Mouse (Mus musculus) thymus, postnatal 10 days (tissue): Measurements from ENCODE around the gene Ryr3.

Experiments used
- DNase-seq, 2 experiments: peaks; one replicate each; pipeline ENCODE4 v3.0.0; 2021; ENCODE audit warnings: low spot score in 2 of 2

Ryr3 gene

DNA sequence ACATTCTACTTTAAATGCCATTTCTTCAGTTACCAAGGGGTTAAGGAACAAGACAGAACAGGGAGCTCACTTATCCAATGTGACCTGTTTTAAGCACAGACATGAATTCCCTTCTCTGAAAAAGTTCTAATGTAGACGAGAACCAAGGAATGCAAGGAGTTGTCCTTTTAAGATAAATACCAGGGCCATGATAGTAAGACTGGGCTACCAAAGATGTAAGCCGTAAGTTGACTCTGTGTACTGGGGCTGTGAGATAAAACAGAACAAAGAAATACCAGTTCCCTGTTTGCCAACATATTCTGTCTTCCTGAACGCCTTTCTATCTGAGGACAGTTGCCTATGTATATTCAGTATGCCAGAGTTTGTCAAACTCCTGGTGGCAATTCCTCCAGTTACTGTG lies 547.4 kb downstream of the Ryr3 start:
- no peak for DNase-seq

DNA sequence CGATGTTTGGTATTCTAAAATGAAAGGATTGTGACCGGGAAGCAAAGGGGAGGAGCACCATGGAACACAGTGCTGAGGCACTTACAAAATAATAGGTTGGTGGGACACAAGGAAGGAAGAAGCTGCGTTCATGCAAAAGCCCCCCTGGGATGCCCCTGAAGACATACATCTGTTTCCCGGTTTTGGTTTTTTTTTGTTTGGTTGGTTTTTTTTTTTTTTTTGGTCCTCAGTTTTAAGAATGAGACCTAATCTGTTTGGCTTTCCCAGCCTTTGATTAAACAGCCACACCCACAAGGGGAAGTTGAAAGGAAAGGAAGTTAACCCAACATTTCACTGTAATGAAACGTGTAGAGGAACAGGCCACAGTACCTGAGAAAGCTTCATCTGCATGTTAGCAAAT lies 560.8 kb downstream of the Ryr3 start:
- no peak for DNase-seq

DNA sequence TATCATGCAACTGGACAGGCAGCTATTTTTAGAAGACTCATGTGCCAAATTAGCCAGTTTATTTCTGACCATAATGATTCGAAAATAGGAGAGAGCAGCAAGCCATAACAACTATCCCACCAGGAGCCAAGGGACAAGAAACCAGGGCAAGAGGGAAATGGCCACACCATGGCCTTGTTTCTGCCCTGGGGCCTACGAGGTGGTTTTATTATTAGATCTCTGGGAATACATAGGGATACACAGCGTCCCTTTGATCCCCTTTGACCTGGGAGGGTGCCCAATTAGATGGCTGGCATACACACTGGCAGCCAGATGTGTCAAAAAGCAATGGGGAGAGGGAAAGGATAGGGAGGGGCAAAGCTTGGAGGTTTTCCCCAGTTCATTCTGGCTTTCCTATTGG lies 563.1 kb downstream of the Ryr3 start:
- DNase-seq, result no peak

DNA sequence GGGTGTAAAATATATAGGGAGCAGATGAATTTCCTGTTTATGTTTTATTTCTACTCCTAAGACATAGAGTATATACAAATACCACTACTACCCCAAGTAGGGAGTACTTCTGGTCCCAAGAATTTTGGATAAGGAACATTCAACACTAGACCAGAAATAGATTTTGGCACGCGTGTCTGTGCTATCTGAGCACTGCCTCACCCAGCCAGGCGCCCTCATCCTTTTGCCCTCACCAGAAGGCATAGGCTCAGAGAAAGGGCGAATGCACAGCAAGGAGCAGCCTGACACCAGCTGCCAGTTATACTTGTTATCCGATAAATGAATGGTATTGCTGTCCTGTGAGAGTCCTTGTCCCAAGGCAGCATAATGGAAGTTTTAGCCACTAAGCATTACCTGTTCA lies 579.7 kb downstream of the Ryr3 start:
- no peak for DNase-seq

DNA sequence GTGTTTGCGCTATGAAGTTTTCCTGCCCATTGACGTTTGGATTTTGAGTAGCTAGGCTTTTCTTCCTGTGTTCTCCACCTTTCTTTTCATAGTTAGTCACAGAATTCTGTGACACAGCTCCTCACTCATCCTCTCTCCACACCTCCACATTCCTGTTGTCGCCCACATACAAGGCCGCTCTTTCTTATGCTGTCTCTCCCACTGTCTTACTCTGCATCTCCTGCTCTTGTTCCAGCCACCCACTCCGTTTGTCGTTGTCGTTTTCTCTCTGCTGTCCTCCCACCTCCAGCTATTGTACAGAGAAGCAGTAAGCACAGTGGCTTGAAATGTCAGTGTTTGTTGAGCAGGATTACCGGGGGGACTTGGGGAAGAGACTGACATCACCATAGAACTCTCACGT lies 584.4 kb downstream of the Ryr3 start:
- DNase-seq, result no peak

DNA sequence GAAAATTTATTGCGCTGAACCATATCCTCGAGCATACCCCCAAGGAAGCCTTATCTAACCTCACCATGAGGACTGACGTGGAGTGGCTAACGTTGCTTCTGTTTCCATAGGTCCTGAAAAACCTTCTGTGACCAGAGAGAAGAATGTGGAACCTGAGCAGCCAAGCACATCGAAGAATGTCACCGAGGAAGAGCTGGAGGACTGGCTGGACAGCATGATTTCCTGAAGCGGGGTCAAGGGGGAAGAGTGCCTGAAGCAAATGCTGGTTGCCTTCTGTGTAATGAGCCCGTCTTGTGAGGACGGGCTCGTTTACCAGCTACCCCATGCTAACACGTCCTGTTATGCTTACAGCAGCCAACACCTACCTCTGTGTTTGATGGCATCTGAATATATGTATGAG lies 586.2 kb downstream of the Ryr3 start:
- no peak for DNase-seq

DNA sequence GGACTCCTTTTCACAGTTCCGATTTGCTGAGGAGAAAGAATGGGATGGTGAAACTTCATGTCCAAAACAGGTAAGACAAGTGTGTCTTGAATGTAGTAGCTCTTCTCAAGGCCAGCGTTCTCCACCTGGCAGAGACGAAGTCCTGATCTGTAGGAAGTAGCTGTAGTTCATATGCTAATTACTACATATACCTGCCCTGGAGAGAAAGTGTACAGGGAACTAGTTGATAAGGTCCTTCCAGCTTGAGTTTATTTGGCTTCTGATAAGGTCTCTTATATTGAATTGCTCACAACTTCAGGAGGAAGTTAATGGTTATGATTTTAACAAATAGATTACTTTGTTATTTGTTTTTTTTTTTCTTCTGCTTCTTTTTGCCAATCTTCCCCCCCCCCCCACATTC lies 591.7 kb downstream of the Ryr3 start:
- DNase-seq, result no peak

DNA sequence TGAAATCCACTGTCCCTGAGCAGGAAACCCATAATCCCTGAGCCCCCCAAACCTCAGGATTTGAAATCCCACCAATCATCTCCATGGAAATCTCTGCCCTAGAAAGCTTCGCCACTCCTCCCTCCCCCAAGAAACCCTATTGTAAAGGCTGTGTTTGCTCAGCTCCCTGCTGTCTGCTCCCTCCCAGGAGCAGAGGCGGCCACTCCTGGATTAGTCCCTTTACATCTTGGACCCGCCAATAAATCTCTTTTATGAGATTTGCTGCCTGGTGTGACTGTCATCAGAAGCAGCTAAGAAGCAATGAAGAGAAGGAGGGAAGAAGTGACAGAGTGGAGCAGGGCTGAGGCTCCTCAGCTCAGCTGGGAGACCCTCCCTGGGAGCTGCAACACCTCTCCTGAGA lies 599.7 kb downstream of the Ryr3 start:
- no peak for DNase-seq

DNA sequence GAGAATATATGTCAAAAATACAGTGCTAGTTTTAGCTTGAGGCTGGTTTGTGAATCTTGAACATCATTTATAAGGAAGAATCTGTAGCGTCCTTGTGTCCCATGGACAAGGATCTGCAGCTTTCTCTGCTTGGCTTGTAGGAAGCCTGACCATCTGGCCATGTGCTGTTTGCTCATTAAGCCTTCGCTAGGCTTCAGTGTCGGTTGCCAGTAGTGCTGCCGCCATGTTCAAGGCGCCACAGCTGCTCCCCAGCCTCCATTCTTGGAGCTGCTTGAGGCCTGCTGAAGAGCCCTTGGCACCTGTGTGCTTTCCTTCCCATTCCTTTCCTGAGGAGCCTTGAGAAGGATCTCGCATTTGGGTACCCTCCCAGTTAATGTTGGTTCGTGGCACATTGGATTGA lies 602.5 kb downstream of the Ryr3 start:
- DNase-seq, result no peak

DNA sequence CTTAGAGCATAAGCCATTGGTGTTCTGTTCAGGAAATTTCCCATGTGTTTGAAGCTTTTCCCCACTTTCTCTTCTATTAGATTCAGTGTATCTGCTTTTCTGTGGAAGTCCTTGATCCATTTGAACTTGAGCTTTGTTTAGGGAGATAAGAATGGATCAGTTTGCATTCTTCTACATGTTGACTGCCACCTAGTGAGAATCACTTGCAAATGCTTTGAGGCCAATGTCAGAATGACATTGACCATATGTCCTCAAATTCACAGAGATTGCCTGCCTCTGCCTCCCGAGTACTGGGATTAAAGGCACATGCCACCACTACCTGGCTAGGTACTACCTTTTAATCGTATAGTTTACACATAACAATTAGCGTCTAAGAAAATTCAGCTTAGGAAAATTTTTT lies 604.3 kb downstream of the Ryr3 start:
- DNase-seq, result no peak

DNA sequence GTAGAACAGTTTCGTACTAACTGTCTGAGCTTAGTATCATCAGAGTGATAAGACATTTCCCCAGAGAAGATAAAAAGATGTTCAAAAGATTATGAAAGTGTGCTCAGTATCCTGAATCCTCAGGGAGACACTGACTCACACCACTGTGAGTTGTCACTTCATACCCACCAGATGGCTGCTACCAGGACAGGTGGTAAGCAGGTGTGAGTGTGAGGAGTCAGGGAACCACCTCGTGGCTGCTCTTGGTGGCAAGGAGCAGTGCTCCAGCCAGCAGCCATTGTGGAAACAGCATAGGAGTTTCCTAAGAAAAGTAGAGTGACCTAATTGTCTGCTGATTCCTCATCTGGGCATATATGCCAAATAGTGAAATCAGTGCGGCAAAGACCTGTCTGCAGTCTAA lies 610.4 kb downstream of the Ryr3 start:
- no peak for DNase-seq

DNA sequence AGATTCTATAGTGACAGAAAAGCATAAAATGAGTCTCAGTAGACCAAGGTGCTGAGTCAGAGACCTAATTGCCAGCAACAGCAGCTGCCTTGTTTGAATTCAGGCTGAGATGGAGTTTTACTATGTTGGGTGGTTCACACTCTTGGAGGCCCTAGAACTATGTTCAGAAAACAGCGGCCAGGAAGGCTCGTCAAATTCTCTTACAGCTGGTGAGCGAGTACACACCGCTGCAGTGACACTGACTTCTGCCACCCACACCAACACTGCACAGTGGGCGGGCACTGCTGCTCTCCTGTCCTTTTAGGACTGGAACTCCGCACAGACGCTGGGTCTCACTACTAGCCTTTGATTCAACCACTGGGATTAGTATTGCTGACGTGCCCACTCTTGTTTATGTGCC lies 614.4 kb downstream of the Ryr3 start:
- DNase-seq, result no peak

DNA sequence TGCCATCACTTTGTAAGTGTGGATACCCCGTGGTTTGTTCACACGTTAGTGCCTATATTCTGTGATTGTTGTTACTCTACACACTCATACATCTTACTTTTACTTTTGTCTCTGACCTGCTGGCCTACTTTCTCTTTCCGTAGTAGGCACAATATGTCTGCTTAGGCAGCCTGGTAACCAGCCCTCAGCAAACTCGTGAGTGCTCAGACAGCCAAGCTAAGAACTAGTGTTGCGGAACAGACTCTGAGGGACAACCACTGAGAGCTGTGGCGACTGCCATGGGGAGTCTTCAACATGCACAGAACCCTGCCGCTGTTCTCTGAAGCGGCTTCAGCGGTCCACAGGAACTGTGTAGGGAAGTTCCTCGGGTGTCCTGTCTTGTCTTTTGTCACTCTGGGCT lies 616.7 kb downstream of the Ryr3 start:
- no peak for DNase-seq

DNA sequence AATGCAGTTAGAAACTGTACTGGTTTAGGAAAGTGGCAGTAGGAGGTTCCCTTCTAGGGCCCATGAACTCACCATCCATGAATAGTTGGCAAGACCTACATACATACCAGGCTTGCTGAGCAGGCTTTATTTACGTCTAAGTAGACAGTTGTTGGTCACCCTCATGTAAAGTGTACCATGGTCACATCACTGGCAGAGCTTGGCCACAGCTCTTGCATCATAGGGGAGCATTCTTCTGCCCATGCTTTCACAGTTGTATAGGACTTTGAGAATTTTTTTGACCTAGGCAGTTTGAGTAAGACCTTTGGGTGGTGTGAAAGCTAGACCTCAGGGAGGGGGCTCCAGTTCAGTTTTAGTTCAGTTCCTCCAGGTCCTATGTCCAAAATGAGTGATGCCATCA lies 619.8 kb downstream of the Ryr3 start:
- no peak for DNase-seq

DNA sequence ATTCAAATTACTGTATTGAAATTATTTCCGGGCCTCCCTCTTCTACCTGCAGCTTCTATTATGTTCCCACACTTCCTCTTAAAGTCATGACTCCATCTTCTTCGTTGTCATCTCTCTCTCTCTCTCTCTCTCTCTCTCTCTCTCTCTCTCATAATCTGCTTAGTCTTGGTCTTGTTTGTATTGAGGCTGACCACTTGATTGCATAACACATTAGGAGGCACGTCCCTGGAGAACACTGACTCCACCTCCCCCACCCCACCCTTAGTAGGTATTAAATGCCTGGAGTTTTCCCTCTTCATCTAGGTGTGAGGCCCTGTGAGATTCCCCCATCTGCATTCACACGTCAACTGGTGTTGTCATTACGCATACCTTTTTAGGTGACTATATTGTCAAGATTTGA lies 620.5 kb downstream of the Ryr3 start:
- DNase-seq, result no peak

DNA sequence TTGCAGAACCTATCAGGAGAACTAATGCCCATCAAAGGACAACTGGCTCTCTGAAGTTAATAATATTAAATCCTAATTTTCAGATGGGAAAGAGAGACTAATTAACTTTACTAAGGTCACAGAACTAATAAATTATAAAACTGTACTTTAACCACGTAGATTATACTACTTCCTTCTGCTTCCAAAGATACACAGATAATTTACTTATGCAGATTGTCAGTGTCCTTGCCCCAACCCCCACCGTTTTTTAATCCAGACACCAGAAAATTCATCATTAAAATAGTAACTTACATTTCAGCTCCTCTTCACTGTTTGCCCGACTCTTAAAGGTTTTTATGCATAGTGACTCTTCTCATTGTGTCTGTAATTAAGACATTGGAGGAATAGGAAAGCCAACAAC lies 621.1 kb downstream of the Ryr3 start:
- no peak for DNase-seq

DNA sequence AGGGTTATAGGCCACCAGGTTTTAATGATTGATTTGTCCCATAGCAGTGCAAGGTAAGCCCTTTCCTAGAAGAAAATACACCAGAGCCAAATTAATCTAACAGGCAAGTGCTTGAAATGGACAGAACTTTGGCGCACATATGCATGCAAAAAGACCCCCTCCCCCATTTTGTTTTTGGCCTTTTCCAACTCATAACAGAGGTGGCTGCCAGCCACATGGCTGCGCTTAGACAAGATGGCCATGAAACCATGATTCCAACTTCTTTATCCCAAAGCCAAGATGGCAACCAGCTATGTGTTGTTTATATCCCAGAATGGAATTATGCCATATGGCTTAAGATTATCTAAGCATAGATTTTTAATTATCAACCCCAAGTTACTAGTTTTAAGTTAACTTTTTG lies 623.1 kb downstream of the Ryr3 start:
- DNase-seq, result no peak

DNA sequence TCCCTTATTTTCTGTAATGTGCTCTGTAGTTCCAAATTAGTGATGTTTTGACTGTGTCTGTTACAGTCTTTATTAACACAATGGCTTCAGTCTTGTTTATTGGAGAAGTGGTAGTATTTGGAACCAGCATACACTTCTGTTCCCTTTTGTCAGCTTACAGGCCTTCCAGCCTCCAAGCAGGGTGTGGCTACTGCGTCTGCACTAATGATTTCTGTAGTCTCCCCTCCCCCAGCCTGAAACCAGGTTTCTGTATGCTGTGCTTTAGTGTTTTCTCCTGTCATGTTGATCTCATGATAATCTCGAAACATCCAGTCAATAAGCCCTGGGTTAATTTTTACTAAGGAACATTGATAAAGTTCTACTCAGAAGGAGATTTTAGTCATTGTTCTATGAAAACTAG lies 623.6 kb downstream of the Ryr3 start:
- no peak for DNase-seq

DNA sequence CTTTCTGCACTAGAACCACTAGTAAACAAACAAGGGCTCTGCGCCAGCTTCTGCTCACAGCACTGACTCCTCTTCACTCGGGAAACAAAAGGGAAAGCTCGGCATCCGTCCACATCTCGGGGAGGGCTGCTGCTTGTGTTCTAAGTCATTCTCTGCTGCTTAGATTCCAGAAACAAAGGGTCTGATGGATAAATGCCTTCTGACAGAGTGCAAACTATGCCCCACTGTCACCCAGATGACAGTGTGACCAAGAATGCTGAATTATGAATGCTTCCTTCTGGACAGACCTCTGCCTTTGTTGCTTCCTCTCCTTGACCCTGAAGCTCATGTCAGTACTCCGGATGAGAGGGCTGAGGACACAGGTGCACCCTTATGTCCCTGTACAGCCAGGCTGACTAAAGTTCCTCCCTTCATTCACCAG lies 625.4 kb downstream of the Ryr3 start:
- no peak for DNase-seq

DNA sequence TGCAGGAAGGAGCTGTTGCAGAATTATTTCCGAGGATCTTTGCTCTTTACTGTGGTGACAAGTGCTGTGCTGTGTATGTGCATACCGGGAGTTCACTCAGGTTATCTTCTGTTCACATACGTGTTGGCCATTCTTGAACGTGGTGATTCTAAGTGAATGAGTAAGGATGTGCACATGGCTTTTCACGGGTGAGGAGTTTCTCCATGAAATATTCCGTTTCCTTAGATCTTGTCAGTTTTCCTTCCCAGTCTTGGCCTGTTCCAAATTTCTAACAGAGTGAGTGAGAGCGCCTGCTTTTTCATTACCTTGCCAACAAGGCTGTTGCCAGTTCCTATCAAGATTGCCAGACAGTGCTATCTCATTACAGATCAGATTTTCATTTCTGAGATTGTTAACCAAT lies 625.9 kb downstream of the Ryr3 start:
- DNase-seq, result no peak
